In genomic region chr1:88462484-88462883, GRCm38 (mm10) we compare ENCODE assay signal across 17 mouse cellular contexts. TPM values are rescaled to one million over a fixed set of nuclear protein-coding genes. Genes with fewer than 3 reads are reported as not detected.
DNase-seq lines count a peak whose midpoint lies in the region; ATAC-seq and TF ChIP-seq lines count a peak whose summit lies in the region.
"Had no signal": no experiment of that assay in that cellular context is flagged by ENCODE, and none has a peak within 500 bp of the region (broad histone marks: within the 10 kb centered on the region; RNA-seq: fewer than 3 reads in every experiment).

No protein-coding gene starts in this region.

- H3K4me3 ChIP-seq in midbrain, embryonic 13.5 days (replicated peaks) = no peak overlapping the region
- H3K4me3 ChIP-seq in midbrain, embryonic 15.5 days = no peak overlapping the region
- H3K4me3 ChIP-seq in lung, embryonic 15.5 days = no peak overlapping the region
- no peak overlapping the region for H3K4me3 ChIP-seq in layer of hippocampus, adult 2 months
- H3K4me3 ChIP-seq: heart, adult 2 months; megakaryocyte, embryonic 14.5 days; neural tube, embryonic 12.5 days had no signal

- WGBS in midbrain, embryonic 13.5 days = 37% methylated on average over 6 of the region's 6 CpGs
- WGBS in midbrain, embryonic 15.5 days = 38% methylated on average over 6 of the region's 6 CpGs
- WGBS in lung, embryonic 15.5 days = 33% methylated on average over 6 of the region's 6 CpGs

- H3K9ac ChIP-seq in midbrain, embryonic 13.5 days (replicated peaks) = no peak overlapping the region
- H3K9ac ChIP-seq in midbrain, embryonic 15.5 days = no peak overlapping the region
- H3K9ac ChIP-seq in lung, embryonic 15.5 days = no peak overlapping the region
- H3K9ac ChIP-seq: hindbrain, embryonic 14.5 days; neural tube, embryonic 12.5 days had no signal

- no peak overlapping the region for H3K4me2 ChIP-seq in midbrain, embryonic 13.5 days (replicated peaks)
- no peak overlapping the region for H3K4me2 ChIP-seq in midbrain, embryonic 15.5 days
- no peak overlapping the region; the same call in 1 of the 2 replicates for H3K4me2 ChIP-seq in lung, embryonic 15.5 days
- H3K4me2 ChIP-seq: hindbrain, embryonic 14.5 days; neural tube, embryonic 12.5 days had no signal

- 0 out of 2 replicates have a peak, but pooled peaks have one; percentile 43 for ATAC-seq in midbrain, embryonic 13.5 days
- no peak for ATAC-seq in midbrain, embryonic 15.5 days (replicated peaks)
- ATAC-seq in common myeloid progenitor, adult 5-6 weeks (replicated peaks; ENCODE audit: low read depth, poor library complexity, severe bottlenecking) = peak; percentile 66
- ATAC-seq in lung, embryonic 15.5 days (ENCODE audit: borderline replicate concordance, extremely low read depth, low FRiP score, low TSS enrichment) = no peak

- H3K27me3 ChIP-seq in midbrain, embryonic 13.5 days = no peaks in the 10 kb centered on the region
- H3K27me3 ChIP-seq in midbrain, embryonic 15.5 days (replicated peaks) = no peaks in the 10 kb centered on the region
- no peaks in the 10 kb centered on the region for H3K27me3 ChIP-seq in lung, embryonic 15.5 days
- H3K27me3 ChIP-seq: neural tube, embryonic 12.5 days had no signal

- H3K9me3 ChIP-seq in midbrain, embryonic 13.5 days = no peaks in the 10 kb centered on the region
- no peaks in the 10 kb centered on the region for H3K9me3 ChIP-seq in midbrain, embryonic 15.5 days
- no peaks in the 10 kb centered on the region for H3K9me3 ChIP-seq in lung, embryonic 15.5 days
- H3K9me3 ChIP-seq: G1E; neural tube, embryonic 12.5 days had no signal

- peaks cover 9% of the 10 kb centered on the region; the same call in 1 of the 2 replicates for H3K4me1 ChIP-seq in midbrain, embryonic 13.5 days (replicated peaks)
- H3K4me1 ChIP-seq in midbrain, embryonic 15.5 days = 0 out of 2 replicates have a peak, but pooled peaks cover 4% of the 10 kb centered on the region
- H3K4me1 ChIP-seq in lung, embryonic 15.5 days = 0 out of 2 replicates have a peak, but pooled peaks cover 15% of the 10 kb centered on the region
- H3K4me1 ChIP-seq: megakaryocyte, embryonic 14.5 days had no signal

- H3K36me3 ChIP-seq in midbrain, embryonic 13.5 days = no peaks in the 10 kb centered on the region
- H3K36me3 ChIP-seq in midbrain, embryonic 15.5 days (replicated peaks) = no peaks in the 10 kb centered on the region
- H3K36me3 ChIP-seq in lung, embryonic 15.5 days = no peaks in the 10 kb centered on the region
- H3K36me3 ChIP-seq: G1E; neural tube, embryonic 12.5 days had no signal

- no peak overlapping the region for H3K27ac ChIP-seq in midbrain, embryonic 13.5 days
- no peak overlapping the region for H3K27ac ChIP-seq in midbrain, embryonic 15.5 days
- H3K27ac ChIP-seq in lung, embryonic 15.5 days = peak overlapping the region; percentile 72
- H3K27ac ChIP-seq in layer of hippocampus, adult 2 months = no peak overlapping the region
- H3K27ac ChIP-seq: heart, adult 2 months; hindbrain, embryonic 14.5 days; neural tube, embryonic 12.5 days had no signal

- peak; percentile 35 for DNase-seq in thymus, postnatal 25 days
- DNase-seq in layer of hippocampus, adult 2 months (ENCODE audit: low spot score in 2 of 2) = no peak
- no peak for DNase-seq in yolk sac, embryonic 10.5 days (ENCODE audit: low spot score)
- DNase-seq: adrenal gland, adult 8-10 months; cerebellum, adult 11-12 months; heart, adult 2 months; spleen, adult 18-20 months had no signal

- no peak for TF ChIP-seq CTCF in layer of hippocampus, adult 2 months (conservative IDR thresholded peaks at IDR 0.05)

RNA-seq across cellular contexts. Expression of gene Glrp1, which starts 47.4 kb away (rescaled TPM):
- polyA plus RNA-seq in midbrain, embryonic 13.5 days (2015; fragmentation: Nextera tagmentation; extraction: Ambion mirVana) = not detected in 2 replicates
- not detected in 2 replicates for polyA plus RNA-seq in midbrain, embryonic 15.5 days (2015; fragmentation: Nextera tagmentation; extraction: Ambion mirVana)
- total RNA-seq in common myeloid progenitor, adult 5-6 weeks (2017) = 0.91 and 3.2 TPM in 2 replicates
- 0.15 and 0.29 TPM in 2 replicates for polyA plus RNA-seq in lung, embryonic 15.5 days (2015; fragmentation: Nextera tagmentation; extraction: Ambion mirVana)
- total RNA-seq in layer of hippocampus, adult 2 months (2021) = not detected
- total RNA-seq: adrenal gland, adult 8-10 months; left cerebral cortex, postnatal 36 days had no signal
- polyA plus RNA-seq: G1E; hindbrain, embryonic 14.5 days; large intestine, adult 2 months; neural tube, embryonic 12.5 days had no signal

RNA-seq across cellular contexts. Expression of gene Spp2, which starts 55.7 kb away (rescaled TPM):
- polyA plus RNA-seq in midbrain, embryonic 13.5 days (2015; fragmentation: Nextera tagmentation; extraction: Ambion mirVana) = 0.40 and 0.50 TPM in 2 replicates
- polyA plus RNA-seq in midbrain, embryonic 15.5 days (2015; fragmentation: Nextera tagmentation; extraction: Ambion mirVana) = 0.69 and 0.77 TPM in 2 replicates
- not detected in 2 replicates for total RNA-seq in common myeloid progenitor, adult 5-6 weeks (2017)
- polyA plus RNA-seq in lung, embryonic 15.5 days (2015; fragmentation: Nextera tagmentation; extraction: Ambion mirVana) = 0.75 and 2.5 TPM in 2 replicates
- not detected for total RNA-seq in layer of hippocampus, adult 2 months (2021)
- total RNA-seq: adrenal gland, adult 8-10 months; G1E; heart, adult 2 months; left cerebral cortex, postnatal 36 days had no signal
- polyA plus RNA-seq: G1E; heart, adult 2 months; neural tube, embryonic 12.5 days had no signal

Comparison
In these comparisons a context has a peak if more than half of its experiments do, and no peak if none do; other contexts are left out.
1. ATAC-seq: peak in midbrain, embryonic 13.5 days (single experiment) and common myeloid progenitor, adult 5-6 weeks (single experiment); none in midbrain, embryonic 15.5 days (single experiment) and lung, embryonic 15.5 days (single experiment).